Mouse (Mus musculus): ENCODE results near the gene 6030408B16Rik. TPM values are rescaled to one million over a fixed set of nuclear protein-coding genes. Genes with fewer than 3 reads are reported as not detected.
A peak's percentile ranks its signal among the peaks of the same experiment; 100 is the strongest.

6030408B16Rik gene
- polyA plus RNA-seq, 1 experiment from 2014 or later: 23.9 TPM

DNA sequence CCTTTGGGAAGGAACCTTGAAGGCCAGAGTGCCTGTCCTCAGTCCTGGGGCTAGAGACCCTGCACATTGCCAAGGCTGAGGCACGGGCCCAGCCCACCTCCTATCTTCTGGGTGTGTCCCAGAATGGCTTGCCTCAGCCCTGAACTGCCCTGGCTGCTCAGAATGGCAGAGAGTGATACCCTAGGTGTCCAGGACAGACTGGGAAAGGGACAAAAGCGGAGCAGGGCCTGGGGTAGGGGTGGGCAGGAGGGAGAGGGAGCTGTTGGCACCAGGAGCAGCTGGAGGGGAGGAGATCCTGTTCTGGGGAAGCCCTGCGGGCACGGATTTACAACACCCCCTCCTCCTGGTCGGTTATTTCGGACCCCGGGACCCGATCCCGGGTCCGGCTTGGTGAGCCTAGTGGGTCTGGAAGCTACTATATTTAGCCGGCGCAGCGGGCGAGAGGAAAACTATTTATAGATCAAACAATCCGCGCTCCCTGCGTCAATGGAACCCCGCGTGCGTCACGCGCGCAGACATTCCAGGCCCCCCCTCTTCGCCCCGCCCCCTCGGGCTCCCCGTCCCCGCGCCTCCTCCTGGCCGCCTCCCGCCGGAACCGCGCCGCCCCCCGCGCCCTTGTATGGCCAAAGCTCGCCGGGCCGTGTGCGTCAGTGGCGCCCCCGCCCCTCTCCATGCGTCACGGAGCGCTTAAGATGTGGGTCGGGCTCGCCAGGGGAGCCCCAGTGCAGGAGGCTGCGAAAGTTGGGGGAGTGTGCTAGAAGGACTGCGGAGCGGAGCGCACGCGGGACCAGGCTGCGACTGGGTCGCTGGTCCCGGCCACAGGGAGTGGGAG lies 26.7 kb upstream of the 6030408B16Rik start:
- peak overlapping the region; percentile 91 for H3K4me2 ChIP-seq (replicated peaks; ENCODE audit: low read depth, low read length)
- H3K9ac ChIP-seq (replicated peaks; ENCODE audit: low read length): peak overlapping the region; percentile 63
- ATAC-seq (ENCODE audit: low FRiP score, low TSS enrichment): peak; percentile 91
- WGBS: under 1% methylated on average over 48 of the region's 57 CpGs
- peak overlapping the region; percentile 69 for H3K27ac ChIP-seq (ENCODE audit: low read length)
- H3K9me3 ChIP-seq (ENCODE audit: low read length): no peaks in the 10 kb centered on the region
- peaks cover 8% of the 10 kb centered on the region; the same call in 1 of the 2 replicates for H3K36me3 ChIP-seq (ENCODE audit: insufficient read depth, low read length)
- H3K27me3 ChIP-seq (ENCODE audit: insufficient read depth, low read length): no peaks in the 10 kb centered on the region
- peak overlapping the region; percentile 57 for H3K4me3 ChIP-seq (ENCODE audit: low read length)
- peaks cover 18% of the 10 kb centered on the region for H3K4me1 ChIP-seq (ENCODE audit: insufficient read depth, low read length)

DNA sequence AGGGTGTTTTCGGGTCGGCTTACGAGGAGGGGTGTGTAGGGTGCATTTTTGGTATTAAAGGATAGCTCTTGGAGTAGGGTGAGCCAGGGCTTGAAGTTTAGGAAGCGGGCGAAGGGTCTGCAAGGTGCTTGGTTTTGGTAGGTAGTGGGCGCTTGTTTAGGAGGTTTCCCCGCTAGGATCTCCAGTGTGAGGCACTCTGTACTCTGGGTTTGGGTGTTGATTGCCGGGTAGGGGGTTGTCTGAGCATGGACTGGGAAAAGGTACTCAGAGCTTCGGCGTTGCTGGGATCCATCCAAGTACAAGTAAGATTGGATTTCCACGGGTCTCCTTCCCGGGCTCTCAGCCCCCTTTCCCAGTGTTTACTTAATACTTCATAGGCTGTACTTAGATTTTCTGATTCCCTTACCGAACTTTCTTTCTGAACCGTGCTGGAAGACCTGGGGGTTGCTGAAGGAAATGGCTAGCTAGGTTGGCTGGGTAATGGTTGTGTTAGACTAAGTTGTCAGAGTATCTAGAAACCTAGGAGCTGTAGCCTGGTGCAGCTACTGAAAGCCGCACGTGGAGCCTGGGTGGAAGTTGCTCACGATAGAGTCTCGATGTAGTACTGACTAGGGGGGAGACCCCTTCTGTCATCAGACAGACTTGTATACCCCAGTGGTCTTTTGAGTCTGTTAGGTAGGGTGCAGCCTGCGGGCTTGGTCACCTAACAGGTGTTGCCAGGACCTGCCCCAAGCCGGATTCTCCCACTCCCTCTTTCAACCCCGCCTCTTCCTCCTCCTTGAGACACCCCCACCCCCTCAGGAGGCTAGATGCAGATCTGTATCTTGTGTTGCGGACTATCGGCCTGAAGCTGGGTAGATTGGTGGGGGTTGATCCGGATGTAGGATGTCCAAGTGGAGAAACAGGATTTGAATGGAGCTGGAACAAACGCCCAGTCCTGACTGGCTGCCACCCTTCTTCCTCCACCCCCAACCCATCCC lies 25.7 kb upstream of the 6030408B16Rik start:
- Histone ChIP-seq H3K9ac (replicated peaks; ENCODE audit: low read length) (peak overlapping the region; percentile 63), H3K4me1 (ENCODE audit: insufficient read depth, low read length) (peaks cover 16% of the 10 kb centered on the region), H3K4me3 (ENCODE audit: low read length) (peak overlapping the region; percentile 57), H3K9me3 (ENCODE audit: low read length) (no peaks in the 10 kb centered on the region), H3K27me3 (ENCODE audit: insufficient read depth, low read length) (no peaks in the 10 kb centered on the region), H3K27ac (ENCODE audit: low read length) (peak overlapping the region; percentile 56), H3K4me2 (replicated peaks; ENCODE audit: low read depth, low read length) (peak overlapping the region; percentile 91), H3K36me3 (ENCODE audit: insufficient read depth, low read length) (peaks cover 8% of the 10 kb centered on the region)
- WGBS: 3% methylated on average over 25 of the region's 25 CpGs
- peak; percentile 58 for ATAC-seq (ENCODE audit: low FRiP score, low TSS enrichment)

DNA sequence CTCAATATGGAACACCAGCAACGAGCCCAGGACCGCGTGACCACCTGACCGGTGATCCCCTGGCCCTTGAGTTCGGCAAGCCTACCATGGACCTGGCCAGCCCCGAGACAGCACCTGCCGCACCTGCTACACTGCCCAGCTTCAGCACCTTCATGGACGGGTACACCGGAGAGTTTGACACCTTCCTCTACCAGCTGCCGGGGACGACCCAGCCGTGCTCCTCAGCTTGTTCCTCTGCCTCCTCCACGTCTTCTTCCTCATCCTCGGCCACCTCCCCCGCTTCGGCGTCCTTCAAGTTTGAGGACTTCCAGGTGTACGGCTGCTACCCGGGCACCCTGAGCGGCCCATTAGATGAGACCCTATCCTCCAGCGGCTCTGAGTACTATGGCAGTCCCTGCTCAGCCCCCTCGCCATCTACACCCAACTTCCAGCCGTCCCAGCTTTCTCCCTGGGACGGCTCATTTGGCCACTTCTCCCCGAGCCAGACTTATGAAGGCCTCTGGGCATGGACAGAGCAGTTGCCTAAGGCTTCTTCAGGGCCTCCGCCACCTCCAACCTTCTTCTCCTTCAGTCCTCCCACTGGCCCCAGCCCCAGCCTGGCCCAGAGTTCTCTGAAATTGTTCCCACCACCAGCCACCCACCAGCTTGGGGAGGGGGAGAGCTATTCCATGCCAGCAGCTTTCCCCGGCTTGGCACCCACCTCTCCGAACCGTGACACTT lies 22.8 kb upstream of the 6030408B16Rik start:
- Histone ChIP-seq H3K36me3 (ENCODE audit: insufficient read depth, low read length) (peaks cover 23% of the 10 kb centered on the region), H3K27me3 (ENCODE audit: insufficient read depth, low read length) (no peaks in the 10 kb centered on the region), H3K4me3 (ENCODE audit: low read length) (no peak overlapping the region), H3K4me2 (replicated peaks; ENCODE audit: low read depth, low read length) (no peak overlapping the region), H3K9me3 (ENCODE audit: low read length) (no peaks in the 10 kb centered on the region), H3K4me1 (ENCODE audit: insufficient read depth, low read length) (peaks cover 16% of the 10 kb centered on the region), H3K9ac (replicated peaks; ENCODE audit: low read length) (no peak overlapping the region), H3K27ac (ENCODE audit: low read length) (no peak overlapping the region)
- 82% methylated on average over 29 of the region's 29 CpGs for WGBS
- no peak for ATAC-seq (ENCODE audit: low FRiP score, low TSS enrichment)

DNA sequence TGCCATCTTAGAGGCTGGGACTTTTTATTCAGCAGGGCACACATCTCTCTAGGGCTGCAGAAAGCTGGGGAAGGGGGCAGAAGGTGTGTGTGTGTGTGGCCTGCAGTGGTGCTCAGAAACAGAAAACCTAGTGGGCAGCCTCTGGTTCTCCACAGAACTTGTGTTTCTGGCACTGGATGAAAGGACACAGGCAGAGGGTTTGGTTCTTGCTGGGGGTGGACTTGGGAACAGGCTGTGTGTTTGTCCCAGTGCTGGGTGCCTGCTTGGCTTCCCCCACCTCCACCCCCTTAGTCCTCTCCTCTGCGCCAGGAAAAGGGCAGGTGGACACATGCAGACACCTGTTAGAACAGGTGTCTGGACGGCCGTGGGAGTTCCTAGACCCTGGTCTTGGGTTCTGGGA lies 21.9 kb upstream of the 6030408B16Rik start:
- peaks cover 10% of the 10 kb centered on the region for H3K4me1 ChIP-seq (ENCODE audit: insufficient read depth, low read length)
- H3K27me3 ChIP-seq (ENCODE audit: insufficient read depth, low read length): no peaks in the 10 kb centered on the region
- no peak for ATAC-seq (ENCODE audit: low FRiP score, low TSS enrichment)
- whole genome bisulfite sequencing: 82% methylated on average over 3 of the region's 3 CpGs
- H3K9me3 ChIP-seq (ENCODE audit: low read length): no peaks in the 10 kb centered on the region
- no peak overlapping the region for H3K4me3 ChIP-seq (ENCODE audit: low read length)
- H3K9ac ChIP-seq (replicated peaks; ENCODE audit: low read length): no peak overlapping the region
- H3K36me3 ChIP-seq (ENCODE audit: insufficient read depth, low read length): peaks cover 23% of the 10 kb centered on the region
- H3K4me2 ChIP-seq (replicated peaks; ENCODE audit: low read depth, low read length): no peak overlapping the region
- no peak overlapping the region for H3K27ac ChIP-seq (ENCODE audit: low read length)

DNA sequence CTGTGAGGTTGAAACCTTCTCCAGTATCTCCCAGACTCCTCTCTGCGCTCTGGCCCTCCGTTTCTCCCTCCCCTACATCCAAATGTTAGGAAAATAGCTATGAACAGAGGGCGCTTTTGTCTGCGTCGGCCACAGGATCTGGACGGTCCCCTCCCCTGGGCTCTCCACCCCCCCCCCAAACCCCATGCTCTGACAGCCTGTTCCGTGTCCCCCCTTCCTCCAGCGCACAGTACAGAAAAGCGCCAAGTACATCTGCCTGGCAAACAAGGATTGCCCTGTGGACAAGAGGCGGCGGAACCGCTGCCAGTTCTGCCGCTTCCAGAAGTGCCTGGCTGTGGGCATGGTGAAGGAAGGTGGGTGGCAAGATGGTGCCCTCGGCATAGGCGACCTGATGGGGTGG lies 21.5 kb upstream of the 6030408B16Rik start:
- peaks cover 8% of the 10 kb centered on the region; the same call in 1 of the 2 replicates for H3K4me1 ChIP-seq (ENCODE audit: insufficient read depth, low read length)
- H3K27me3 ChIP-seq (ENCODE audit: insufficient read depth, low read length): no peaks in the 10 kb centered on the region
- 90% methylated on average over 15 of the region's 15 CpGs for WGBS
- H3K9ac ChIP-seq (replicated peaks; ENCODE audit: low read length): no peak overlapping the region
- H3K9me3 ChIP-seq (ENCODE audit: low read length): no peaks in the 10 kb centered on the region
- H3K4me3 ChIP-seq (ENCODE audit: low read length): no peak overlapping the region
- ATAC-seq (ENCODE audit: low FRiP score, low TSS enrichment): no peak
- no peak overlapping the region for H3K27ac ChIP-seq (ENCODE audit: low read length)
- no peak overlapping the region for H3K4me2 ChIP-seq (replicated peaks; ENCODE audit: low read depth, low read length)
- H3K36me3 ChIP-seq (ENCODE audit: insufficient read depth, low read length): peaks cover 23% of the 10 kb centered on the region

DNA sequence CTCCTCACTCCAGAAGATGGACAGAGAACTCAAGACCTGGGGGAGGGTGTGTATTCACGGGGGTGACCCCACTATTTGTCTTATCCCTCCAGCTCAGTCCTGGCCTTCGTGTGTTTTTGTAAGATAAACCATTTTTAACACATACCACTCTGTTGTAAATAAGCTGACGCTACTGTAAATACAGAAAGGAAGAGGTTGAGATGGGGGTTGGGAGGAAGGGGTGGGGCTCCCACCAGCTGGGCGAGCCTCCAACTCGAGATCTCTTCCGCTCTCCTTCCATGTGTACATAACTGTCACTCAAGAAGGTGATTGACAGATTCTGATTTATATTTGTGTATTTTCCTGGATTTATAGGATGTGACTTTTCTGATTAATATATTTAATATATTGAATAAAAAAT lies 18.6 kb upstream of the 6030408B16Rik start:
- ATAC-seq (ENCODE audit: low FRiP score, low TSS enrichment): no peak
- no peak overlapping the region for H3K4me2 ChIP-seq (replicated peaks; ENCODE audit: low read depth, low read length)
- WGBS: 60% methylated on average over 6 of the region's 6 CpGs

DNA sequence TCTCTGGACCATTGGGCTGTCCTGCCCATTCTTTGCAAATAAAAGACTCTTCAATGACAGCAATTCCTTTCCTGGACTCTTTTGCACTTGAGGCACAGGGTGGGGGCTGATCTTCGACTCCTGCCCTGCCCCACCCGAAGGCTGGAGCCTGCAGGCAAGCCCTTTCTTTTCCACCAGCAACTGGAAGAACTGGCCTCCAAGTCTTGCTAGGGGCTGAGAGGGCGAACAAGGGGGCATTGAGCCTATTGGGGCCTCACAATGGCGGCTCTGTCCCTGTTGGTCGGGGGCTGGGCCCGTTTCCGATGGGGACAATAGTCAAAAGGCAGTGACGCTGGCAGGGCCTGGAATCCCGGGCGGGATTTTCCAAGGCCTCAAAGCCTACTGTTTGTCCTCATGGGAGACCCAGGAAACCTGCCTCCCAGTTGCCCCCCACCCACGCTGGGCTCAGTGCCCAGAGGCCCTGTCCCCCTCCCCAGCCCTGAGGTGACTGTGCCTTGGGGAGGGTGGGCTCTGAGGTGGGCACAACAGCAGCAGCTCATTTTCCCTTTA lies 15.6 kb upstream of the 6030408B16Rik start:
- Histone ChIP-seq H3K36me3 (ENCODE audit: insufficient read depth, low read length) (peaks cover 15% of the 10 kb centered on the region; the same call in 1 of the 2 replicates), H3K4me3 (ENCODE audit: low read length) (no peak overlapping the region), H3K27ac (ENCODE audit: low read length) (no peak overlapping the region), H3K9ac (replicated peaks; ENCODE audit: low read length) (no peak overlapping the region), H3K9me3 (ENCODE audit: low read length) (no peaks in the 10 kb centered on the region), H3K27me3 (ENCODE audit: insufficient read depth, low read length) (no peaks in the 10 kb centered on the region), H3K4me1 (ENCODE audit: insufficient read depth, low read length) (peaks cover 6% of the 10 kb centered on the region; the same call in 1 of the 2 replicates), H3K4me2 (replicated peaks; ENCODE audit: low read depth, low read length) (no peak overlapping the region)
- ATAC-seq (ENCODE audit: low FRiP score, low TSS enrichment): no peak
- 69% methylated on average over 11 of the region's 11 CpGs for WGBS

More for the DNA sequence above, 18.6 kb upstream of the 6030408B16Rik start:
- H3K9me3 ChIP-seq (ENCODE audit: low read length): no peaks in the 10 kb centered on the region
- H3K9ac ChIP-seq (replicated peaks; ENCODE audit: low read length): no peak overlapping the region
- peaks cover 23% of the 10 kb centered on the region for H3K36me3 ChIP-seq (ENCODE audit: insufficient read depth, low read length)
- H3K4me3 ChIP-seq (ENCODE audit: low read length): no peak overlapping the region
- peaks cover 6% of the 10 kb centered on the region; the same call in 1 of the 2 replicates for H3K4me1 ChIP-seq (ENCODE audit: insufficient read depth, low read length)
- no peaks in the 10 kb centered on the region for H3K27me3 ChIP-seq (ENCODE audit: insufficient read depth, low read length)
- H3K27ac ChIP-seq (ENCODE audit: low read length): no peak overlapping the region

DNA sequence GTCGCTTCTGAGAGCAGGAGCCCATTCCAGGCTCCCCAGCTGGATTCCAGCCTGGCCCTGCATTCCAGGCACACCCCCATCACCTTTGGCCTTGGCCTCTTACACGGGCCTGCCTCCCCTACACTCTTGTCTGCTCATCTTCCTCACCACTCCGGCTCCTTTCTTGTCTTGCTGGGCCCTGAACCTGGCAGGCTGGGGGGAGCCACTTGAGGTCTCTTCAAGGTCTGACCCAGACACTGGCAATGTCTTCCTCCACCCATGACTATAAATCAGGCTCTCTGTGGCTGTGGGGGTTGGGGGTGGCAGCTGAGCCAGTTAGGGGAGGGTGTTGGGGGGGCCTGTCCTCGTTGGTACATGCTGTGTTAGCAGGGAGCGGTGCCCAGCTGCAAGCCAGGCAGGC lies 14.4 kb upstream of the 6030408B16Rik start:
- no peaks in the 10 kb centered on the region for H3K9me3 ChIP-seq (ENCODE audit: low read length)
- no peaks in the 10 kb centered on the region for H3K27me3 ChIP-seq (ENCODE audit: insufficient read depth, low read length)
- peaks cover 6% of the 10 kb centered on the region; the same call in 1 of the 2 replicates for H3K36me3 ChIP-seq (ENCODE audit: insufficient read depth, low read length)
- WGBS: 28% methylated on average over 5 of the region's 5 CpGs
- no peak for ATAC-seq (ENCODE audit: low FRiP score, low TSS enrichment)
- H3K27ac ChIP-seq (ENCODE audit: low read length): no peak overlapping the region
- no peak overlapping the region for H3K4me2 ChIP-seq (replicated peaks; ENCODE audit: low read depth, low read length)
- peaks cover 6% of the 10 kb centered on the region; the same call in 1 of the 2 replicates for H3K4me1 ChIP-seq (ENCODE audit: insufficient read depth, low read length)
- H3K9ac ChIP-seq (replicated peaks; ENCODE audit: low read length): no peak overlapping the region
- no peak overlapping the region for H3K4me3 ChIP-seq (ENCODE audit: low read length)

DNA sequence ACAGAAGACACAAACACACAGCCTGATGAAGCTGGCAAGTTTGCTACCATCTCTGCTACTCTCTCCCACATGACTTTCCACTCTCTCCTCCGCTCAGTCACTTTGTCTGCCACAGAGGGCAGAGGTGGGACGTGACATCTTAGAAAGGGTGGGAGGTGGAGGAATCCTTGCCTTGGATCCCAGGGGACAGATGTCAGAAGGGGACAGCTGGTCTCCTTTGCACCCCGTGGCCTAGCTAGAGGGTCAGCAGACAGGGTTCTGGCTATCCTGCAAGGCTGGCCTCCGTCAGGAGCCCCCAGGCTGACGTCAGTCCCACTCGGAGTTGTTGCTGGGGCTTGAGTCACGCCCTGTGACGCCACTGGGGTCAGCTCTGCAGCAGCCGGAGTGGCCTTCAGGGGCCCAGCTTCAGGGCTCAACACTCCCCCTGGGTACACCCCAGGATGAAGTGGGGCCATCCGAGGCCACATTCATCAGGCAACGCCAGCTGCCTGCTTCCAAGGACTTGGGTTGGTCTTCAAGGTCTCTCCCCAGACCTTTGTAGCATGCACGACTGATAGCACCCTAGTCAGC lies 13.5 kb upstream of the 6030408B16Rik start:
- H3K4me1 ChIP-seq (ENCODE audit: insufficient read depth, low read length): peaks cover 6% of the 10 kb centered on the region; the same call in 1 of the 2 replicates
- 42% methylated on average over 12 of the region's 12 CpGs for WGBS
- no peak overlapping the region for H3K27ac ChIP-seq (ENCODE audit: low read length)
- no peaks in the 10 kb centered on the region for H3K36me3 ChIP-seq (ENCODE audit: insufficient read depth, low read length)
- ATAC-seq (ENCODE audit: low FRiP score, low TSS enrichment): no peak
- no peaks in the 10 kb centered on the region for H3K27me3 ChIP-seq (ENCODE audit: insufficient read depth, low read length)
- H3K4me2 ChIP-seq (replicated peaks; ENCODE audit: low read depth, low read length): no peak overlapping the region
- no peak overlapping the region for H3K9ac ChIP-seq (replicated peaks; ENCODE audit: low read length)
- no peak overlapping the region for H3K4me3 ChIP-seq (ENCODE audit: low read length)
- H3K9me3 ChIP-seq (ENCODE audit: low read length): no peaks in the 10 kb centered on the region

Data from kidney, embryonic 16.5 days (tissue).